Mouse (Mus musculus): ENCODE measurements around the gene Anapc1.
A peak's percentile ranks its signal among the peaks of the same experiment; 100 is the strongest.

GRCm38 (mm10) chr2:128698140-128698692 is 11.0 kb upstream of the Anapc1 start:
- TF ChIP-seq CTCF (IDR thresholded peaks at IDR 0.05; ENCODE audit: control insufficient read depth, insufficient read depth, insufficient replicate concordance, low read depth, low read length) (peak; percentile 69; the same call in 1 of the 2 replicates), POLR2A (IDR thresholded peaks at IDR 0.05; ENCODE audit: control insufficient read depth, low read depth, low read length) (no peak)
